Mouse (Mus musculus) brain, embryonic 14.5 days (tissue): ENCODE results near the gene Zdhhc17.

Experiments
- CTCF ChIP-seq: fragments of 200-500 bp; IDR thresholded peaks from 2 replicates; pipeline ENCODE4 v1.5.1; 2012; ENCODE audit warnings: inconsistent platforms, mild to moderate bottlenecking, moderate library complexity, borderline replicate concordance; ENCODE audit not compliant: insufficient read depth, insufficient read length; ENCODE audit errors: extremely low read depth
- POLR2A ChIP-seq: fragments of 200-500 bp; IDR thresholded peaks from 2 replicates; pipeline ENCODE4 v1.6.1; 2012; ENCODE audit warnings: mild to moderate bottlenecking, inconsistent platforms, borderline replicate concordance; ENCODE audit not compliant: poor library complexity, insufficient read depth, insufficient read length, severe bottlenecking; ENCODE audit errors: extremely low read depth

- TF ChIP-seq CTCF (no peak), POLR2A (no peak)
Observed at GRCm38 (mm10) chr10:110971483-110971882, 38.5 kb downstream of the Zdhhc17 start.
